Mouse (Mus musculus) forebrain, embryonic 14.5 days (tissue): Measurements from ENCODE around the gene 4930402H24Rik. TPM values are rescaled to one million over a fixed set of nuclear protein-coding genes. Genes with fewer than 3 reads are reported as not detected.

Experiments
- ATAC-seq: fragments of 200-750 bp; cut with Nextera tagmentation; 2 replicates; pipeline ENCODE4 v1.8.0; 2017; ENCODE audit warnings: mild to moderate bottlenecking, moderate library complexity
- DNase-seq: peaks from one replicate; pipeline ENCODE4 v3.0.0-alpha.2; 2015; ENCODE audit warnings: low spot score
- H3K27ac ChIP-seq: fragments of 300-500 bp; sonication (generic); 2 replicates; pipeline ENCODE4 v1.5.1; 2014; ENCODE audit warnings: low read depth, mild to moderate bottlenecking, control low read depth, low read length, moderate library complexity
- H3K27me3 ChIP-seq: fragments of 300-500 bp; sonication (generic); replicated peaks from 2 replicates; pipeline ENCODE4 v1.6.1; 2014; ENCODE audit warnings: low read length, control low read depth, mixed read lengths; ENCODE audit not compliant: control insufficient read depth, insufficient read depth
- H3K36me3 ChIP-seq: fragments of 300-500 bp; sonication (generic); 2 replicates; pipeline ENCODE4 v1.6.1; 2014; ENCODE audit warnings: low read length, control low read depth; ENCODE audit not compliant: control insufficient read depth, insufficient read depth
- H3K4me1 ChIP-seq: fragments of 300-500 bp; sonication (generic); 2 replicates; pipeline ENCODE4 v1.6.1; 2014; ENCODE audit warnings: antibody characterized with exemption, low read length, control low read depth; ENCODE audit not compliant: control insufficient read depth, insufficient read depth
- H3K4me2 ChIP-seq: fragments of 300-500 bp; sonication (generic); 2 replicates; pipeline ENCODE4 v1.6.1; 2014; ENCODE audit warnings: mild to moderate bottlenecking, control low read depth, low read length
- H3K4me3 ChIP-seq: fragments of 300-500 bp; sonication (generic); 2 replicates; pipeline ENCODE4 v1.5.1; 2014; ENCODE audit warnings: low read depth, low read length, control low read depth
- H3K9ac ChIP-seq: fragments of 300-500 bp; sonication (generic); 2 replicates; pipeline ENCODE4 v1.6.1; 2014; ENCODE audit warnings: mild to moderate bottlenecking, low read length, control low read depth, moderate library complexity
- H3K9me3 ChIP-seq: fragments of 300-500 bp; sonication (generic); replicated peaks from 2 replicates; pipeline ENCODE4 v1.6.1; 2016; ENCODE audit warnings: low read length, control low read depth, mixed read lengths; ENCODE audit not compliant: control insufficient read depth
- WGBS: fragments of 180-500 bp; shearing (Covaris S2); extraction: QIAGEN DNeasy Blood & Tissue Kit; methylation state at CpG from one replicate; pipeline ENCODE4 v1.1.7; 2014; 5-methylcytosine and 5-hydroxymethylcytosine counted together
- polyA plus RNA-seq: library from polyadenylated mRNA; unstranded; fragments of >200 nt; fragmentation: Nextera tagmentation; extraction: Ambion mirVana; gene quantifications from 2 replicates; pipeline ENCODE4 v1.2.1, GENCODE M21; 2014

4930402H24Rik gene
- polyA plus RNA-seq, 1 experiment from 2014 or later, result 55.1 TPM

DNA sequence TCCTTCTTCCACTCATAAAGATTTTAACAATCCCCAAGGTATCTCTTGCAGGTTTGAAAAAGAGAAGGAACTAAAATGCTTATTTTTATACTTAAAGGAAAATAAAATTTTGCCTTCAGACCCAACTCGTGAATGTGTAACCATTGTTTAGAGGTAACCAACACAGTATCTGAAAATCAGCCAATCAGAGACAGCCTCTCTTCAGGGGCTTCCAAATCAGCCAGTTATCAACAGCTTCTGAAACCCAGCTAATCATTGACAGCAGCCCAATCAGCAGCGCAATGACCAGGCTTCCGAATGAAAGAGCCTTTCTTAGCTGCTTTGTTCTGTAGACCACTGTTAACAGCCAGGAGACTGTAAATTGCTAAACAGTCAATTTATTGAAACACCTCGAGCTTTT, 65.4 kb downstream of the 4930402H24Rik start:
- under 1% methylated on average over 4 of the region's 4 CpGs for WGBS
- peak; percentile 82 for ATAC-seq

DNA sequence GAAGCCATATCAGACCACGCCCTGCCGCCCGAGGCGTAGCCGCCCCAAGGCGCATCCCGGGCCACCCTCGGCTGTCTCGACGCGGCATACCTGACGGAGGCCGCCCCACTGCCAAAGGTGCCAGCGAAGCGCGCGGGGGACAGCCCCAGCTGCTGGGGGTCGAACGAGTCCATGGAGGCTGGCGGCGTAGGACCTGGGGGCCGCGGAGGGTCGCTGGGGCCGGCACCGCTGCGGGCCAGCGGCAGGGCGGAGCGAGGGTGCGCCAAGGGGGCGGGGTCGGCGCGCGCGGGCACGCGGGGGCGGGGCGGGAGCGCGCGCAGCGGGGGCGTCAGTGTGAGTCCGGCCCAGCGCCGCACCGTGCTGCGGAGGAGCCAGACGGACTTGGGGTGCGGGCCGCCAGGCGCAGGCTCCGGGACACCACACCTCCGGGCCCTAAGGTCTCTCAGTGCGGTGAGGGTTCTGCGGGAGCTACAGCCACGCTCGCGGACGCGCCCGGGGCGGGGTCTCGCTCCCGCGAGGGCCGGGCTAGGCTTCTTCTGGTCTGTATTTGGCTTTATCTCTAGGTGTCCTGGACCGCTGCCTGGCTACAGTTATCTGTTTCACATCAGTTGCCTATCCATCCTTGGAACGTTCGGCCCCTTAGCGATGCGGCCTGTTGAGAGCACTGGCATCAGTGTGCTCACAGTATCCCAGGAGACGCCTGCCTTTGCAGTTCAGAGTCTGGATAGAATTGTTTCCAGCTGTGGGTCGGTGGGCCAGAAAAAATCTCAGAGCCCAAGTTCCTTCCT, 66.1 kb downstream of the 4930402H24Rik start:
- peak; percentile 90 for ATAC-seq
- Histone ChIP-seq H3K4me1 (peaks cover 8% of the 10 kb centered on the region; the same call in 1 of the 2 replicates), H3K9ac (peak overlapping the region; percentile 97), H3K9me3 (no peaks in the 10 kb centered on the region), H3K27me3 (no peaks in the 10 kb centered on the region), H3K4me3 (peak overlapping the region; percentile 80), H3K27ac (peak overlapping the region; percentile 98), H3K36me3 (peaks cover 5% of the 10 kb centered on the region; the same call in 1 of the 2 replicates), H3K4me2 (peak overlapping the region; percentile 72)
- peak; percentile 76 for DNase-seq
- under 1% methylated on average over 58 of the region's 77 CpGs for WGBS

More for the DNA sequence above, 65.4 kb downstream of the 4930402H24Rik start:
- H3K9ac ChIP-seq, result peak overlapping the region; percentile 97; the same call in 1 of the 2 replicates
- DNase-seq, result peak; percentile 98
- H3K9me3 ChIP-seq, result no peaks in the 10 kb centered on the region
- peaks cover 5% of the 10 kb centered on the region; the same call in 1 of the 2 replicates for H3K36me3 ChIP-seq
- peaks cover 8% of the 10 kb centered on the region; the same call in 1 of the 2 replicates for H3K4me1 ChIP-seq
- peak overlapping the region; percentile 98 for H3K27ac ChIP-seq
- peak overlapping the region; percentile 72 for H3K4me2 ChIP-seq
- H3K27me3 ChIP-seq, result no peaks in the 10 kb centered on the region
- H3K4me3 ChIP-seq, result peak overlapping the region; percentile 80

- Histone ChIP-seq H3K27me3 (no peaks in the 10 kb centered on the region), H3K27ac (peak overlapping the region; percentile 98), H3K36me3 (peaks cover 5% of the 10 kb centered on the region; the same call in 1 of the 2 replicates), H3K9me3 (no peaks in the 10 kb centered on the region), H3K4me2 (peak overlapping the region; percentile 72), H3K4me3 (peak overlapping the region; percentile 80), H3K4me1 (peaks cover 8% of the 10 kb centered on the region; the same call in 1 of the 2 replicates), H3K9ac (peak overlapping the region; percentile 97)
- ATAC-seq, result peak; percentile 49
- peak; percentile 73 for DNase-seq
- WGBS, result under 1% methylated on average over 19 of the region's 19 CpGs
Observed at GRCm38 (mm10) chr2:130839528-130839873, 66.7 kb downstream of the 4930402H24Rik start.

GRCm38 (mm10) chr2:130839084-130839483, 67.1 kb downstream of the 4930402H24Rik start:
- peak overlapping the region; percentile 97 for H3K9ac ChIP-seq
- peak overlapping the region; percentile 72 for H3K4me2 ChIP-seq
- peaks cover 5% of the 10 kb centered on the region; the same call in 1 of the 2 replicates for H3K36me3 ChIP-seq
- no peaks in the 10 kb centered on the region for H3K9me3 ChIP-seq
- DNase-seq, result peak; percentile 62
- H3K27ac ChIP-seq, result peak overlapping the region; percentile 98
- H3K4me1 ChIP-seq, result peaks cover 8% of the 10 kb centered on the region; the same call in 1 of the 2 replicates
- H3K27me3 ChIP-seq, result no peaks in the 10 kb centered on the region
- ATAC-seq, result no peak
- H3K4me3 ChIP-seq, result peak overlapping the region; percentile 80
- 2% methylated on average over 10 of the region's 10 CpGs for WGBS

- Histone ChIP-seq H3K9me3 (no peaks in the 10 kb centered on the region), H3K4me2 (peak overlapping the region; percentile 72), H3K27ac (no peak overlapping the region), H3K27me3 (no peaks in the 10 kb centered on the region), H3K4me1 (peaks cover 8% of the 10 kb centered on the region; the same call in 1 of the 2 replicates), H3K9ac (peak overlapping the region; percentile 97; the same call in 1 of the 2 replicates), H3K4me3 (peak overlapping the region; percentile 80), H3K36me3 (peaks cover 5% of the 10 kb centered on the region; the same call in 1 of the 2 replicates)
- ATAC-seq (no peak), DNase-seq (no peak)
- WGBS, result 86% methylated on average over 1 of the region's 1 CpGs
Observed at GRCm38 (mm10) chr2:130838131-130838530, 68.1 kb downstream of the 4930402H24Rik start.

DNA sequence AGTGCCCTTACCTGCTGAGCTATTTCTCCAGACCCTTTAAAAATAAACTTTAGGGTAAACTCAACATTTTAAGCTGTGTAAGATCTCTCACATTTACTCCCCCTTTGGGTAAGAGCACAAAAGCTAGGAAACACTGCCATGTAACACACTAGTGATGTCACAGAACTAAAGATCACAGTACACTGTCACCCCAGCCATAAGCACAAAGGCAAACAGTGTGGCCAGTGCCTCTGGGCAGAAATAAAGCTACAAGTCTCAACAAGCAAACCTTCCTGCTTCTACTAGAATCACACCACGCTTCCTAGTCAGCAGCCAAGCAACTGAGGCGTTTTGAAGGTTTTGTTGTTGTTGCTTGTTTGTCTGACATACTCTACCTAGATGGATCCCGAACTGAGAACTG, 72.5 kb downstream of the 4930402H24Rik start:
- WGBS, result 82% methylated on average over 3 of the region's 3 CpGs

DNA sequence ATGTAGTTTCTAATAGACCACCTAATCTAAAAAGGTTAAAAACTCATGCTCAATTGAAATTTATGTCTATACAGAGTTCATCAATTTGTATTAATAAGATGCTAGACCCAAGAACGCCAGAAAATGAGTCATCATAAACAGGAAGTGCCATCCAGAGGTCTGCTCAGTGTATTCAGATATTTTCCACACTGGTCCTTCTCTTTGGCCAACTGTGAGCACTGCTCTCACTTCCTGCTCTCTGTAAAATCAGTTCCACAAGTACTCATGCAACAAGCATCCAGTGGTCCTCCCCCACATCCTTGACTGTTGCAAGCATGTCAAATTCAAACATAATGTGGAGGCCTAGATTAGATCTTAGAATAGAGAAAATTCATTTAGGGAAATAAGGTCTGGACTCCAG, 73.6 kb downstream of the 4930402H24Rik start:
- WGBS, result 92% methylated on average over 1 of the region's 1 CpGs
- H3K4me1 ChIP-seq, result no peaks in the 10 kb centered on the region
- H3K27me3 ChIP-seq, result no peaks in the 10 kb centered on the region
- no peak overlapping the region for H3K4me2 ChIP-seq
- no peak overlapping the region for H3K9ac ChIP-seq
- no peak overlapping the region for H3K27ac ChIP-seq
- no peaks in the 10 kb centered on the region for H3K9me3 ChIP-seq
- H3K36me3 ChIP-seq, result peaks cover under 1% of the 10 kb centered on the region; the same call in 1 of the 2 replicates
- no peak overlapping the region for H3K4me3 ChIP-seq
- no peak for DNase-seq
- no peak for ATAC-seq

More for the DNA sequence above, 72.5 kb downstream of the 4930402H24Rik start:
- Histone ChIP-seq H3K9me3 (no peaks in the 10 kb centered on the region), H3K4me3 (no peak overlapping the region), H3K4me1 (peaks cover 4% of the 10 kb centered on the region; the same call in 1 of the 2 replicates), H3K4me2 (no peak overlapping the region), H3K36me3 (peaks cover 5% of the 10 kb centered on the region; the same call in 1 of the 2 replicates), H3K9ac (no peak overlapping the region), H3K27me3 (no peaks in the 10 kb centered on the region), H3K27ac (no peak overlapping the region)
- no peak for DNase-seq
- ATAC-seq, result no peak

- no peaks in the 10 kb centered on the region for H3K27me3 ChIP-seq
- H3K36me3 ChIP-seq, result 0 out of 2 replicates have a peak, but pooled peaks cover under 1% of the 10 kb centered on the region
- H3K4me3 ChIP-seq, result no peak overlapping the region
- H3K27ac ChIP-seq, result no peak overlapping the region
- ATAC-seq (no peak), DNase-seq (no peak)
- no peak overlapping the region for H3K4me2 ChIP-seq
- WGBS, result 82% methylated on average over 2 of the region's 2 CpGs
- H3K9ac ChIP-seq, result no peak overlapping the region
- no peaks in the 10 kb centered on the region for H3K4me1 ChIP-seq
- H3K9me3 ChIP-seq, result no peaks in the 10 kb centered on the region
Observed at GRCm38 (mm10) chr2:130832012-130832411, 74.2 kb downstream of the 4930402H24Rik start.

GRCm38 (mm10) chr2:130830236-130830635, 76.0 kb downstream of the 4930402H24Rik start:
- no peak overlapping the region for H3K4me2 ChIP-seq
- H3K4me3 ChIP-seq, result no peak overlapping the region
- 0 out of 2 replicates have a peak, but pooled peaks cover 3% of the 10 kb centered on the region for H3K36me3 ChIP-seq
- H3K27me3 ChIP-seq, result no peaks in the 10 kb centered on the region
- H3K9me3 ChIP-seq, result no peaks in the 10 kb centered on the region
- H3K27ac ChIP-seq, result no peak overlapping the region
- no peak for DNase-seq
- no peak for ATAC-seq
- WGBS, result 86% methylated on average over 3 of the region's 3 CpGs
- no peaks in the 10 kb centered on the region for H3K4me1 ChIP-seq
- no peak overlapping the region for H3K9ac ChIP-seq
